Mouse (Mus musculus) neutrophil, adult 5-6 weeks (primary cell): ENCODE measurements around the gene Myo1d. TPM values are rescaled to one million over a fixed set of nuclear protein-coding genes. Genes with fewer than 3 reads are reported as not detected.
A peak's percentile ranks its signal among the peaks of the same experiment; 100 is the strongest.

Source experiments
- ATAC-seq: fragments of 151-379, 151-347 bp; 2 replicates; pipeline ENCODE4 v1.8.0; 2017; ENCODE audit warnings: mild to moderate bottlenecking, moderate TSS enrichment; ENCODE audit not compliant: insufficient number of reproducible peaks, poor library complexity, low FRiP score, severe bottlenecking; ENCODE audit errors: extremely low read depth
- total RNA-seq: library from RNA; stranded (forward); fragments of 200-1000 nt; gene quantifications from 2 replicates; pipeline ENCODE4 v1.2.3, GENCODE M21; 2017

Gene Myo1d
- total RNA-seq, 1 experiment from 2014 or later = 10.7 TPM

GRCm38 (mm10) chr11:80785672-80786071 lies 5.8 kb upstream of the Myo1d start:
- peak; percentile 92 for ATAC-seq

GRCm38 (mm10) chr11:80784294-80784743 lies 4.5 kb upstream of the Myo1d start:
- no peak for ATAC-seq

GRCm38 (mm10) chr11:80783460-80783859 lies 3.6 kb upstream of the Myo1d start:
- no peak for ATAC-seq

- no peak for ATAC-seq
Observed at GRCm38 (mm10) chr11:80781535-80781934, 1.7 kb upstream of the Myo1d start.

GRCm38 (mm10) chr11:80778916-80779526 lies 804 bp downstream of the Myo1d start:
- ATAC-seq = no peak

- no peak for ATAC-seq
Observed at GRCm38 (mm10) chr11:80778157-80778556, 1.7 kb downstream of the Myo1d start.

- ATAC-seq = no peak
Observed at GRCm38 (mm10) chr11:80777708-80778107, 2.1 kb downstream of the Myo1d start.

GRCm38 (mm10) chr11:80775535-80775934 lies 4.3 kb downstream of the Myo1d start:
- ATAC-seq = no peak

- ATAC-seq = no peak
Observed at GRCm38 (mm10) chr11:80772595-80773210, 7.1 kb downstream of the Myo1d start.

GRCm38 (mm10) chr11:80771596-80772250 lies 8.1 kb downstream of the Myo1d start:
- ATAC-seq = no peak

GRCm38 (mm10) chr11:80771186-80771585 lies 8.6 kb downstream of the Myo1d start:
- no peak for ATAC-seq

GRCm38 (mm10) chr11:80767320-80767617 lies 12.6 kb downstream of the Myo1d start:
- no peak for ATAC-seq

- ATAC-seq = no peak
Observed at GRCm38 (mm10) chr11:80766472-80767319, 13.1 kb downstream of the Myo1d start.

GRCm38 (mm10) chr11:80766068-80766467 lies 13.8 kb downstream of the Myo1d start:
- no peak for ATAC-seq

- ATAC-seq = no peak
Observed at GRCm38 (mm10) chr11:80762066-80762465, 17.8 kb downstream of the Myo1d start.

GRCm38 (mm10) chr11:80761285-80761974 lies 18.4 kb downstream of the Myo1d start:
- no peak for ATAC-seq

GRCm38 (mm10) chr11:80759023-80759422 lies 20.8 kb downstream of the Myo1d start:
- ATAC-seq = no peak

GRCm38 (mm10) chr11:80754201-80754600 lies 25.6 kb downstream of the Myo1d start:
- no peak for ATAC-seq

GRCm38 (mm10) chr11:80751168-80751567 lies 28.7 kb downstream of the Myo1d start:
- no peak for ATAC-seq
